Mouse (Mus musculus) adrenal gland, adult 10 weeks (tissue): ENCODE data around the gene Trim30a. TPM values are rescaled to one million over a fixed set of nuclear protein-coding genes. Genes with fewer than 3 reads are reported as not detected.

Experiments
- polyA plus RNA-seq: library from polyadenylated mRNA; stranded (reverse); fragments of 350-450 nt; fragmentation: Illumina TruSeq; extraction: RNeasy Lipid Tissue Mini Kit (QIAGEN cat#74804); gene quantifications from one replicate; pipeline ENCODE4 v1.2.3, GENCODE M21; 2014; ENCODE audit warnings: low read depth, low replicate concordance

Gene Trim30a
- polyA plus RNA-seq, result 72.7 TPM

DNA sequence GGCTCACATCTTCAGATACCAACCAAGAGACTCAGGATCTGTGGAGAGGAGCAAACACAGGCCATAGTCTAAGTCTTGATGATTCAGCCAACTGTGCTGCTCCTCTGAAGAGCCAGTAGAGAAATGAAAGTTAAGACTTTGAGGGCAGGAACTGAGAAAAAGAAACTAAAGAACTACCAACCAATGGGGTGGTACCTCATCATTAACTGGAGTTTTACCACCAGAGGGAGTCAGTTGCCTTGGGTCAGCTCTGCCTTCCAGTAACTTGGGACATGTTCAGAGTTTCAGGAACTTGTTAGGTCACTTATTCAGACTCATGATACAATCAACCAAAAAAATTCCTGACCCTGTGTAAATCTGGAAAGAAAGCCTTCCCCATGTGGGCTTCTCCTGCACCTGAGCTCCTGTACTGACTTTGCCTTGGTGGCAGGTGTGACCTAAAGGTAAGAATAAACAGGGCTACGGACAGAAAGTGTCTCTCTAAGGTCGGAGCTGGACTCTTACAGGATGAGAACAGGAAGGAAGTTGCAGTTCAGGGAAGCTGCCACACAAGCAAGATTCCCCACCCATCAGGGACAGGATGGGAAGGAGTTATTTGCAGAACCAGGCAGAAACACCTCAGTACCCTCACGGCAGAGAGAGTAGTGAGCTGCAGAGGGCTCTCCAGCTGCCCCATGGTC is at the start of gene Trim30a:
Gene Trim30a (minus strand): TSS at position 129 of the 680 bp plus-strand sequence.

DNA sequence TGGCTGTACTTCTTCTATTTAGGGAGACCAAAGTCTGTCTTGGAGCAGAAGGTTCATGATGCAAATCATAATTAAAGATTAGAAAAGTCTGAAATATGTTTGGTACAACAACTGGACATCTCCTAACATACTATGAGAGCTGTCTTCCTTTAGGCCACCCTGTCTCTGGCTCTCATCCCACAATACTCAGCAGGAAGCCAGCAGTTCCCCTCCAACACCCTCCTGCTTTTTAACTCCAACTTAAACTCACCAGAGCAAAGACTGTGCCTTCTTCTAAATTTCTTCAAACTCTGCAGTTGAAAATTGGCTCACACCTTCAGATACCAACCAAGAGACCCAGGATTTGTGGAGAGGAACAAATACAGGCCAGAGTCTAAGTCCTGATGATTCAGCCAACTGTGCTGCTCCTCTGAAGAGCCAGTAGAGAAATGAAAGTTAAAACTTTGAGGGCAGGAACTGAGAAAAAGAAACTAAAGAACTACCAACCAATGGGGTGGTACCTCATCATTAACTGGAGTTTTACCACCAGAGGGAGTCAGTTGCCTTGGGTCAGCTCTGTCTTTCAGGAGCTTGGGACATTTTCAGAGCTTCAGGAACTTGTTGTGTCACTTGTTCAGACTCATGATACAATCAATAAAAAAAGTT is 42.5 kb upstream of the Trim30a start, which contains the start of gene Trim30d:
Gene Trim30d (minus strand): TSS at position 429 of the 645 bp plus-strand sequence.

GRCm38 (mm10) chr7:104400698-104401097 is 64.3 kb downstream of the Trim30a start, which contains the start of gene Trim30c:
TSS of gene Trim30c (minus strand) at chr7:104400837.

GRCm38 (mm10) chr7:104369736-104370414 is 95.1 kb downstream of the Trim30a start, which contains the start of gene Trim30b:
TSS of gene Trim30b (minus strand) at chr7:104369884.

Other genes with a start within 250 kb of the Trim30a start
- 1.0 TPM for gene Trim6, start 246.4 kb downstream of the Trim30a start, polyA plus RNA-seq
- gene Trim34a, start 220.7 kb downstream of the Trim30a start, polyA plus RNA-seq, result 37.6 TPM
- gene Trim5, start 177.1 kb downstream of the Trim30a start, polyA plus RNA-seq, result 11.2 TPM
- 44.0 TPM for gene Trim12a, start 149.7 kb downstream of the Trim30a start, polyA plus RNA-seq
- not detected for gene Trim34b, start 135.7 kb downstream of the Trim30a start, polyA plus RNA-seq
- 52.3 TPM for gene Trim12c, start 111.8 kb downstream of the Trim30a start, polyA plus RNA-seq
- gene Trim30b, start 95.3 kb downstream of the Trim30a start, polyA plus RNA-seq, result 0.58 TPM
- gene Trim30c, start 64.4 kb downstream of the Trim30a start, polyA plus RNA-seq, result not detected
- 77.6 TPM for gene Trim30d, start 42.7 kb upstream of the Trim30a start, polyA plus RNA-seq
- not detected for gene Olfr651, start 84.9 kb upstream of the Trim30a start, polyA plus RNA-seq
- not detected for gene Olfr652, start 95.7 kb upstream of the Trim30a start, polyA plus RNA-seq
- gene Olfr653, start 112.1 kb upstream of the Trim30a start, polyA plus RNA-seq, result not detected
- not detected for gene Olfr654, start 121.8 kb upstream of the Trim30a start, polyA plus RNA-seq
- not detected for gene Olfr655, start 136.6 kb upstream of the Trim30a start, polyA plus RNA-seq
- gene Olfr656, start 148.8 kb upstream of the Trim30a start, polyA plus RNA-seq, result not detected
- not detected for gene Olfr657, start 159.6 kb upstream of the Trim30a start, polyA plus RNA-seq
- gene Olfr658, start 182.1 kb upstream of the Trim30a start, polyA plus RNA-seq, result not detected
- gene Olfr659, start 201.6 kb upstream of the Trim30a start, polyA plus RNA-seq, result not detected
- not detected for gene Olfr661, start 221.3 kb upstream of the Trim30a start, polyA plus RNA-seq